Comparison of ENCODE assay signal across 26 mouse cellular contexts in genomic region chr9:57880278-57880677, GRCm38 (mm10).
"Had no signal": no experiment of that assay in that cellular context is flagged by ENCODE, and none has a peak within 500 bp of the region (broad histone marks: within the 10 kb centered on the region; RNA-seq: fewer than 3 reads in every experiment).

No protein-coding gene starts in this region.

- H3K9ac ChIP-seq: heart, embryonic 13.5 days; heart, embryonic 15.5 days; hindbrain, embryonic 13.5 days; hindbrain, embryonic 15.5 days; kidney, embryonic 15.5 days; limb, embryonic 12.5 days had no signal

- H3K9me3 ChIP-seq: heart, embryonic 13.5 days; heart, embryonic 15.5 days; hindbrain, embryonic 13.5 days; hindbrain, embryonic 15.5 days; kidney, embryonic 15.5 days; limb, embryonic 10.5 days; limb, embryonic 12.5 days had no signal

- H3K27me3 ChIP-seq: heart, embryonic 13.5 days; heart, embryonic 15.5 days; hindbrain, embryonic 13.5 days; hindbrain, embryonic 15.5 days had no signal

- DNase-seq: gastrocnemius, postnatal 14 days; gastrocnemius, postnatal 36 days; heart, adult 11 months; heart, adult 2 months; heart, postnatal 14 days; heart, postnatal 36 days; kidney, adult 11 months; kidney, adult 2 months; kidney, adult 9 months; kidney, postnatal 14 days; kidney, postnatal 36 days; liver had no signal

- H3K4me3 ChIP-seq: heart, adult 2 months; heart, embryonic 13.5 days; heart, embryonic 15.5 days; hindbrain, embryonic 13.5 days; hindbrain, embryonic 15.5 days; kidney, embryonic 15.5 days; layer of hippocampus, adult 2 months; left cerebral cortex, adult 2 months; limb, embryonic 10.5 days; limb, embryonic 12.5 days had no signal

- ATAC-seq: hindbrain, postnatal 0 days; intestine, embryonic 16.5 days had no signal

- H3K4me1 ChIP-seq: heart, embryonic 15.5 days; hindbrain, embryonic 13.5 days; hindbrain, embryonic 15.5 days; kidney, embryonic 15.5 days; limb, embryonic 12.5 days had no signal

- H3K4me2 ChIP-seq: heart, embryonic 11.5 days; heart, embryonic 13.5 days; heart, embryonic 15.5 days; hindbrain, embryonic 13.5 days; hindbrain, embryonic 15.5 days; kidney, embryonic 15.5 days; limb, embryonic 12.5 days; liver, embryonic 11.5 days had no signal

- H3K27ac ChIP-seq: heart, adult 2 months; heart, embryonic 13.5 days; heart, embryonic 15.5 days; hindbrain, embryonic 13.5 days; hindbrain, embryonic 15.5 days; hindbrain, postnatal 0 days; kidney, embryonic 15.5 days; kidney, postnatal 0 days; layer of hippocampus, adult 2 months; left cerebral cortex, adult 2 months; limb, embryonic 10.5 days; limb, embryonic 12.5 days had no signal

- H3K36me3 ChIP-seq: heart, embryonic 13.5 days; heart, embryonic 15.5 days; hindbrain, embryonic 13.5 days; hindbrain, embryonic 15.5 days; kidney, embryonic 15.5 days; limb, embryonic 10.5 days; limb, embryonic 12.5 days had no signal
